Mouse (Mus musculus) heart, embryonic 16.5 days (tissue): ENCODE data around the gene Clcf1. TPM values are rescaled to one million over a fixed set of nuclear protein-coding genes. Genes with fewer than 3 reads are reported as not detected.
A peak's percentile ranks its signal among the peaks of the same experiment; 100 is the strongest.

Experiments
- ATAC-seq: fragments of 200-750 bp; cut with Nextera tagmentation; replicated peaks from 2 replicates; pipeline ENCODE4 v1.8.0; 2017; ENCODE audit warnings: moderate number of reproducible peaks; ENCODE audit not compliant: insufficient read depth, low FRiP score; ENCODE audit errors: extremely low read depth
- H3K27ac ChIP-seq: fragments of 300-500 bp; sonication (generic); 2 replicates; pipeline ENCODE4 v1.5.1; 2014; ENCODE audit warnings: mild to moderate bottlenecking, low read length, control low read depth, moderate library complexity
- H3K27me3 ChIP-seq: fragments of 300-500 bp; sonication (generic); 2 replicates; pipeline ENCODE4 v1.6.1; 2014; ENCODE audit warnings: low read length, mixed read lengths; ENCODE audit not compliant: control insufficient read depth, insufficient read depth
- H3K36me3 ChIP-seq: fragments of 300-500 bp; sonication (generic); 2 replicates; pipeline ENCODE4 v1.6.1; 2014; ENCODE audit not compliant: control insufficient read depth, insufficient read depth
- H3K4me1 ChIP-seq: fragments of 300-500 bp; sonication (generic); 2 replicates; pipeline ENCODE4 v1.6.1; 2014; ENCODE audit warnings: low read length, mixed read lengths; ENCODE audit not compliant: control insufficient read depth, insufficient read depth
- H3K4me2 ChIP-seq: fragments of 300-500 bp; sonication (generic); 2 replicates; pipeline ENCODE4 v1.6.1; 2014; ENCODE audit warnings: low read depth, mild to moderate bottlenecking, control low read depth, low read length
- H3K4me3 ChIP-seq: fragments of 300-500 bp; sonication (generic); 2 replicates; pipeline ENCODE4 v1.5.1; 2014; ENCODE audit warnings: mild to moderate bottlenecking, control low read depth, low read length
- H3K9ac ChIP-seq: fragments of 300-500 bp; sonication (generic); 2 replicates; pipeline ENCODE4 v1.6.1; 2014; ENCODE audit warnings: low read length, control low read depth
- H3K9me3 ChIP-seq: fragments of 300-500 bp; sonication (generic); replicated peaks from 2 replicates; pipeline ENCODE4 v1.6.1; 2016; ENCODE audit warnings: low read length; ENCODE audit not compliant: control insufficient read depth
- WGBS: fragments of 180-500 bp; shearing (Covaris S2); extraction: QIAGEN DNeasy Blood & Tissue Kit; methylation state at CpG from one replicate; pipeline ENCODE4 v1.1.7; 2014; 5-methylcytosine and 5-hydroxymethylcytosine counted together
- polyA plus RNA-seq: library from polyadenylated mRNA; unstranded; fragments of >200 nt; fragmentation: Nextera tagmentation; extraction: Ambion mirVana; gene quantifications from 2 replicates; pipeline ENCODE4 v1.2.1, GENCODE M21; 2015

The Clcf1 gene
- polyA plus RNA-seq, 1 experiment from 2014 or later, result 1.5 TPM

DNA sequence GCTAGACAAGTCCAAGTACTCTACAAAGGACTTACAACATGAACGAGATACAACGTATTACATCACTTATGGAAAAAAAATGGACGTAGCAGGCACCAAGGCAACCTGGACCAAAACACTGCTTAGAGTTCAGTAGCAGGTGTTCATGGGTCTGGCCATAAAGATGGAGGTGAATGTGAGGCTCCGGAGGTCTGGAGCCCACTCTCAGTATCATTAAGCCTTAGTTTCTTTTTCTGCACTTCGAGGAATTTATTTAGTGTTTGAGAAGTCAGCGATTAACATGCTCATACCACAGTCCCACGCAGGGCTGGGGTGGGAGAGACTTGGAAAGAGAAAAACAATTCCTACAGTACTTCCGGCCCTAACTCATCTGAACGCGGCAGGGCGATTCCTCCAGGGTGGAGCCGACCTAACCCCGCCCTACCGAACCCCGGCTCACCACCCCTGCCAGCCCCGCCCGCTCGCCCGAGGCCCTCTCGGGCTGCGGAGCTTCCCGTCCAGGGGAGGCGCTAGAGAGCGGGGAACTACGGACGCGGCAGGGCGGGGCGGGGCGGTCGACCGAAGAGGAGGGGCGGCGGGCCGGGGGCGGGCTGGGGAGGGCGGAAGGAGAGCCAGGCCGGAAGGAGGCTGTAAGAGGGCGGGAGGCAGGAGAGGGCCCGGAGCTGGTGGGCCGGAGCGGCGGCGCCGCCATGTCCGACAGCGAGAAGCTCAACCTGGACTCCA, 22.3 kb upstream of the Clcf1 start, which contains the start of gene Ppp1ca:
Gene Ppp1ca, plus strand, starts transcription at position 538 of the 723 bp plus-strand sequence.
- peak within 1 kb of the TSS; percentile 96 for H3K27ac ChIP-seq
- peaks cover 30% of the 10 kb centered on the region for H3K36me3 ChIP-seq
- 5% methylated on average over 42 of the region's 47 CpGs for WGBS
- peaks cover 39% of the 10 kb centered on the region for H3K4me1 ChIP-seq
- peak within 1 kb of the TSS; percentile 95 for H3K4me3 ChIP-seq
- H3K9ac ChIP-seq, result peak within 1 kb of the TSS; percentile 99
- H3K27me3 ChIP-seq, result no peaks in the 10 kb centered on the region
- H3K9me3 ChIP-seq, result no peaks in the 10 kb centered on the region
- ATAC-seq, result peak; percentile 92
- peak within 1 kb of the TSS; percentile 98 for H3K4me2 ChIP-seq

DNA sequence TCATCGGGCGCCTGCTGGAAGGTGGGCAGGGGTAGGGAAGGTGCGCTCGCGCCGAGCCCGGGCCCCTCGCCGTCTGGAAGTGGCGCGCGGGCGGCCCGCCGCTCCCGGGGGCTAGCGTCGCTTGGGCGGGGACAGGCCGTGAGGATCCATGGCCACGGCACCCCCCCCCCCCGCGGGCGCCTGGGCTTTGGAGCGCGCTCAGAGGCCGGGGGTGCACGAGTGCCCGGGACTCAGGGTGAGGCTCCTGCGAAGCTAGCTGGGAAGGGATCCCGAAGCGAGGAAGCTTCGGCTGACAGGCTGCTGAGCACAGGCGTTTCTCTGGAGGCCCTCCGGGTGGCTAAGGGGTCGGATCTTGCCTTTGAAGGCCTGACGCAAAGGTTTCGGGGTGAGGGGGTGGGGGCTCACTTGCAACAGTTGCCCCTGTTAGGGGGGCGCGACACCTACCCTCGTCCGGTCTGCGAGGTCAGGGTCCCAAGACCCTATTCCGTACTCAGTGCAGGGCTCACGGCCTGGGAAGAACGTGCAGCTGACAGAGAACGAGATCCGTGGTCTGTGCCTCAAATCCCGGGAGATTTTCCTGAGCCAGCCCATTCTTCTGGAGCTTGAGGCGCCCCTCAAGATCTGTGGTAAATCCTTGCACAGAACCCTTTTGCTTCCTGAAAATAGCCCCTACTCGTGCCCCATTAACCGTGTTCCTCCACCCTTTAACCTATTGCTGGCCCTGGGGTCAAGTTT, 21.6 kb upstream of the Clcf1 start:
- Histone ChIP-seq H3K27me3 (no peaks in the 10 kb centered on the region), H3K36me3 (peaks cover 32% of the 10 kb centered on the region), H3K4me1 (peaks cover 32% of the 10 kb centered on the region), H3K27ac (peak overlapping the region; percentile 96), H3K4me3 (peak overlapping the region; percentile 95), H3K4me2 (peak overlapping the region; percentile 98), H3K9ac (peak overlapping the region; percentile 99), H3K9me3 (no peaks in the 10 kb centered on the region)
- under 1% methylated on average over 52 of the region's 52 CpGs for WGBS
- ATAC-seq, result peak; percentile 30

DNA sequence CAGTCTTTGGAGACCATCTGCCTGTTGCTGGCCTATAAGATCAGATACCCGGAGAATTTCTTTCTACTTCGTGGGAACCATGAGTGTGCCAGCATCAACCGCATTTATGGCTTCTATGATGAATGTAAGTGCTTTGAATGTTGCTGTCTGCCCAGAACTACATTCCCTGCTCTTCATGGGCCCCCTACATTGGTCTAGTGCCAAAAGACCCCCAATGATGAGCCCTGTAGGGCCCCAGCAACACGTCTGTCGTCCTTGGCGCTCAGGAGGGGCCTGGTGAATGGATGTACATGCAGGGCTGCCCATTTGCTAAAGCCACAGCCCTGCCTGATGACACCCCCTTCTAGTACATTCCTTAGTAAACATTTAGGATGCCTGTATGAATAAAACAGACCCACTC, 20.9 kb upstream of the Clcf1 start:
- Histone ChIP-seq H3K4me1 (peaks cover 27% of the 10 kb centered on the region), H3K4me2 (peak overlapping the region; percentile 98), H3K4me3 (peak overlapping the region; percentile 95), H3K27ac (peak overlapping the region; percentile 96), H3K9me3 (no peaks in the 10 kb centered on the region), H3K9ac (peak overlapping the region; percentile 99), H3K36me3 (peaks cover 34% of the 10 kb centered on the region), H3K27me3 (no peaks in the 10 kb centered on the region)
- no peak for ATAC-seq
- 48% methylated on average over 6 of the region's 6 CpGs for WGBS

DNA sequence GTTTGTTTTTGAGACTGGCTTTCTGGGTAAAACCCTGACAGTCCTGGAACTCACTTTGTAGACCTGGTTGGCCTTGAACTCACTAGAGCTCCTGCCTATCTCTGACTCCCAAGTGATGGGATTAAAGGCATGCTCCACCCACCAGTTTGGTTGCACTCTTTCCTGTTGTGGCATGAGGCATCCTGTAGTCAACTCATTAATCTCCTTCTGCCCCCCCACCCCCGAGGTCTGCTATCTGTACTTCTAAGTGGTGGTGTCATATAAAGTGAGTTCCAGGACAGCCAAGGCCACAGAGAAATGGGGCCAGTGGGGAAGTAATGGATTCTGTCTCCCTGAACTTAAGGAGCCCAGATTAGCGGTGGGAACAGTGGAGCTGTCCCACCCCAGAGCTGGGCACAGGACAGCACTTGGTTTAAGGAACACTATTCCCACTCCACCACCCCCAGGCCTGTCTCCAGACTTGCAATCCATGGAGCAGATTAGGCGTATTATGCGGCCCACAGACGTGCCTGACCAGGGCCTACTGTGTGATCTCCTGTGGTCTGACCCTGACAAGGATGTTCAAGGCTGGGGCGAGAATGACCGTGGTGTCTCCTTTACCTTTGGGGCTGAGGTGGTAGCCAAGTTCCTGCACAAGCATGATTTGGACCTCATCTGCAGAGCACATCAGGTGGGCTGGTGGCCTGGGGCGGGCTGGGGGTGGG, 19.9 kb upstream of the Clcf1 start:
- ATAC-seq, result no peak
- Histone ChIP-seq H3K4me3 (no peak overlapping the region), H3K36me3 (peaks cover 34% of the 10 kb centered on the region), H3K4me1 (peaks cover 27% of the 10 kb centered on the region), H3K4me2 (no peak overlapping the region), H3K9ac (no peak overlapping the region), H3K9me3 (no peaks in the 10 kb centered on the region), H3K27ac (no peak overlapping the region), H3K27me3 (no peaks in the 10 kb centered on the region)
- WGBS, result 76% methylated on average over 8 of the region's 8 CpGs

DNA sequence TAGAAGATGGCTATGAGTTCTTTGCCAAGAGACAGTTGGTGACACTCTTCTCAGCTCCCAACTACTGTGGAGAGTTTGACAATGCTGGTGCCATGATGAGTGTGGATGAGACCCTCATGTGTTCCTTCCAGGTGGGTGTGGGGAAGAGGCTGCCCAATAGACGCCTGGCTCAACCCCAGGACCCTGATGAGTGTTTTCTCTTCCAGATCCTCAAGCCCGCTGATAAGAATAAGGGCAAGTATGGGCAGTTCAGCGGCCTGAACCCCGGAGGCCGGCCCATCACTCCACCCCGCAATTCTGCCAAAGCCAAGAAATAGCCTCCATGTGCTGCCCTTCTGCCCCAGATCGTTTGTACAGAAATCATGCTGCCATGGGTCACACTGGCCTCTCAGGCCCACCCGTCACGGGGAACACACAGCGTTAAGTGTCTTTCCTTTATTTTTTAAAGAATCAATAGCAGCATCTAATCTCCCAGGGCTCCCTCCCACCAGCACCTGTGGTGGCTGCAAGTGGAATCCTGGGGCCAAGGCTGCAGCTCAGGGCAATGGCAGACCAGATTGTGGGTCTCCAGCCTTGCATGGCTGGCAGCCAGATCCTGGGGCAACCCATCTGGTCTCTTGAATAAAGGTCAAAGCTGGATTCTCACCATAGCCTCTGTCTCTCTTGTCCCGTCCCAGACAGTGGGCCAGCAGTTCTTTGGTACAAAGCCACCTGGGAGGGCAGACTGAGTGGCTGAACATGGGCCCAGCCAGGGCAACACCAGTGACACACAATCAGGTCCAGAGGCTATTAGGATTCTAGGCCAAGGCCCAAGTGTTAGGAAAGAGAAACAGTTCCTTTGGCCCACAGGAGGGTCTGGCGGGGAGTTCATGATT, 19.0 kb upstream of the Clcf1 start:
- H3K27ac ChIP-seq, result no peak overlapping the region
- no peak overlapping the region for H3K9ac ChIP-seq
- ATAC-seq, result no peak
- peaks cover 28% of the 10 kb centered on the region for H3K4me1 ChIP-seq
- no peak overlapping the region for H3K4me2 ChIP-seq
- peaks cover 38% of the 10 kb centered on the region for H3K36me3 ChIP-seq
- H3K4me3 ChIP-seq, result no peak overlapping the region
- no peaks in the 10 kb centered on the region for H3K9me3 ChIP-seq
- no peaks in the 10 kb centered on the region for H3K27me3 ChIP-seq
- 73% methylated on average over 12 of the region's 12 CpGs for WGBS

DNA sequence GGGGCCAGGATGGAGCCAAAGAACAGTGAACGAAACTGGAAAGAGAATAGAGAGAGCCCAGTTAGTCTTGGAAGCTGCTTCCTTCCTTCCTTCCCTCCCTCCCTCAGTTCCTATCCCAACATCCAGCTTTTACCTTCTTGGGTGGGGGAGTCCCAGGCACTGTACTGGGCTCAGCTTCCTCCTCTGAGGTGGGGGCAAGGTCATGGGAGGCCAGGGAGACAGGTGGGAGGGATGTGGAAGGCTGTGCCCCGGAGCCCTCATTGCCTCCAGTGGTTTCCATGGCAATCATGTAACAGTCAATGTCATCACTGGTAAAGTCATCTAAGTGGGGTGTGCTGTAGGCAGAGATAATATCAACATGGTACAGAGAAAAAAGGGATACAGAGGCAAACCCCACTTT, 18.0 kb upstream of the Clcf1 start:
- H3K9ac ChIP-seq, result no peak overlapping the region
- H3K4me1 ChIP-seq, result peaks cover 38% of the 10 kb centered on the region
- H3K36me3 ChIP-seq, result peaks cover 39% of the 10 kb centered on the region
- WGBS, result 56% methylated on average over 2 of the region's 2 CpGs
- no peaks in the 10 kb centered on the region for H3K9me3 ChIP-seq
- ATAC-seq, result no peak
- no peak overlapping the region for H3K4me3 ChIP-seq
- no peaks in the 10 kb centered on the region for H3K27me3 ChIP-seq
- H3K4me2 ChIP-seq, result no peak overlapping the region
- H3K27ac ChIP-seq, result no peak overlapping the region

DNA sequence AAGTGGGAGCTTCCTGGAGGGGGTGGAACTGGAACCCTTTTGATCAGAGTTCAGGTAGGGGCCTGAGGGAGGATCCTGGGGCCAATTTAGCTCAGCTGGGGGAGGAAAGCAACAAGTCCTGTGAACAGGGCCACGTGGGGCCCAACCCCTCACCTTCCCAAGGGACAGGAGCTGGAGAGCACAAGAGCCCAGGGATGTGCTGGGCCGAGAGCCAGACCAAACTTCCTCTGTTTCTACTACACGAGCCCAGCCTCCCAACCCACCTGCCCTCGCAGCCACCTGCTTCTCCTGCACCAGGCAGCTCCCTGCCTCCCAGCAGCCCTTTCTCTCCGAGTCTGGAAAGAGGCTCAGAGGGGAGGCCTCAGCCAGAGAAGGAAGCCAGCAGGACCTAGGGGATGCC, 17.5 kb upstream of the Clcf1 start:
- ATAC-seq, result no peak
- Histone ChIP-seq H3K27me3 (no peaks in the 10 kb centered on the region), H3K4me1 (peaks cover 33% of the 10 kb centered on the region), H3K9ac (no peak overlapping the region), H3K27ac (no peak overlapping the region), H3K9me3 (no peaks in the 10 kb centered on the region), H3K36me3 (peaks cover 39% of the 10 kb centered on the region), H3K4me3 (no peak overlapping the region), H3K4me2 (no peak overlapping the region)
- 37% methylated on average over 5 of the region's 5 CpGs for WGBS

DNA sequence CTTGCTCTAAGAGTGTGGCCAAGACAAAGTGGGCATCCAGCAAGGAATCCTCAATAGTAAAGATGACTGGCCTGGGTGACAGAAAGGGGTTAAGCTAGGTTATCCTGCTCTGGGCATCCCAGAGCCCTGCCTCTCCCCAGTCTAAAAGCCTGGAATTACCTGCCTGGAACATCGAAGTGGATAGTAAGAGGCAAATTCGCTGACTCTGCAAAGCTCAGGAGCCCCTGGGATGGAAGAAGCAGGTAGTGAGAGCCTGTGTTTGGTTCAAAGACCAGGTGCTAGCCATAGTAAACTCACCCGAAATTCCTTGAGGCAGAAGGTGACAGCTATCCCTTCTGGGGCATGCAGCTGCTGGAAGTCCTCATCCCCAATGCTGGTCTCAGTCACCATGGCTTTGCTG, 16.9 kb upstream of the Clcf1 start:
- H3K9ac ChIP-seq, result no peak overlapping the region
- no peak for ATAC-seq
- no peak overlapping the region for H3K4me3 ChIP-seq
- peaks cover 39% of the 10 kb centered on the region for H3K36me3 ChIP-seq
- no peak overlapping the region for H3K27ac ChIP-seq
- 70% methylated on average over 3 of the region's 3 CpGs for WGBS
- H3K27me3 ChIP-seq, result no peaks in the 10 kb centered on the region
- H3K4me2 ChIP-seq, result no peak overlapping the region
- no peaks in the 10 kb centered on the region for H3K9me3 ChIP-seq
- H3K4me1 ChIP-seq, result peaks cover 36% of the 10 kb centered on the region
